Mouse (Mus musculus) myocyte (in vitro differentiated cells): ENCODE data around the gene Sema6c.

ENCODE experiments used
- CEBPB ChIP-seq: IDR thresholded peaks from 2 replicates; pipeline ENCODE4 v1.6.1; 2011; ENCODE audit warnings: mild to moderate bottlenecking, moderate library complexity; ENCODE audit not compliant: poor library complexity, insufficient read depth, severe bottlenecking
- E2F4 ChIP-seq: IDR thresholded peaks from one replicate; pipeline ENCODE4 v1.6.1; 2011; ENCODE audit warnings: mild to moderate bottlenecking, control low read depth, moderate library complexity; ENCODE audit not compliant: insufficient read depth
- MAX ChIP-seq: IDR thresholded peaks from one replicate; pipeline ENCODE4 v1.6.1; 2011; ENCODE audit warnings: low read depth, mild to moderate bottlenecking, control low read depth
- MYOG ChIP-seq, 3 experiments: IDR thresholded peaks; one replicate each; pipeline ENCODE4 v1.6.1; 2011; ENCODE audit warnings: control low read depth in 2 of 3, low read depth in 2 of 3, mild to moderate bottlenecking in 2 of 3; ENCODE audit not compliant: insufficient read length in 2 of 3, control insufficient read depth in 1 of 3, insufficient read depth in 1 of 3
- POLR2A ChIP-seq: IDR thresholded peaks from one replicate; pipeline ENCODE4 v1.6.1; 2011; ENCODE audit warnings: low read depth, mild to moderate bottlenecking, control low read depth, moderate library complexity; ENCODE audit not compliant: insufficient read length
- POLR2AphosphoS2 ChIP-seq: IDR thresholded peaks from one replicate; pipeline ENCODE4 v1.6.1; 2011; ENCODE audit warnings: low read depth, control low read depth; ENCODE audit not compliant: insufficient read length
- TCF12 ChIP-seq: IDR thresholded peaks from one replicate; pipeline ENCODE4 v1.6.1; 2011; ENCODE audit warnings: mild to moderate bottlenecking, control low read depth; ENCODE audit not compliant: poor library complexity, insufficient read depth, severe bottlenecking

DNA sequence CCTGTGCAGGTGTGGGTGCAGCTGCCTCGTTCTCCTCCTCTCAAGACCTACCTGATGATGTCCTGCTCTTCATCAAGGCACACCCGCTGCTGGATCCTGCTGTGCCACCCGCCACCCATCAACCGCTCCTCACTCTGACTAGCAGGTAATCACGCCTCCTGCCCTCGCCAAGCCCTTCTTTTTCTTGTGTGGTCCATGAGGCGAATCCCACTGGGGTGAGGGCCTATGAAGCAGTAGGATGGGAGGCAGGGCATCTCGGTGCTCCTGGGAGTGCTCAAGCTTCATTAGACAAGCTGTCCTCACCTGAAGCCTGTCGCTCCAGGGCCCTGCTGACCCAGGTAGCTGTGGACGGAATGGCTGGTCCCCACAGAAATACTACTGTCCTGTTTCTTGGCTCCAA is 9.7 kb downstream of the Sema6c start:
- no peak for TF ChIP-seq POLR2A
- TF ChIP-seq E2F4 = no peak
- TF ChIP-seq CEBPB = no peak
- TF ChIP-seq TCF12 = no peak
- TF ChIP-seq MAX = no peak
- no peak for TF ChIP-seq MYOG (IDR thresholded peaks at IDR 0.05; ENCODE audit: control insufficient read depth in 1 of 3, insufficient read depth in 1 of 3, insufficient read length in 2 of 3, low read depth in 2 of 3)
- no peak for TF ChIP-seq POLR2AphosphoS2
